Mouse (Mus musculus) intestine, postnatal 0 days (tissue): Measurements from ENCODE around the gene Fermt3. TPM values are rescaled to one million over a fixed set of nuclear protein-coding genes. Genes with fewer than 3 reads are reported as not detected.
A peak's percentile ranks its signal among the peaks of the same experiment; 100 is the strongest.

Source experiments
- ATAC-seq: fragments of 200-750 bp; cut with Nextera tagmentation; 2 replicates; pipeline ENCODE4 v1.8.0; 2017; ENCODE audit warnings: mild to moderate bottlenecking, moderate TSS enrichment, moderate library complexity
- H3K27ac ChIP-seq: fragments of 300-500 bp; sonication (generic); 2 replicates; pipeline ENCODE4 v1.5.1; 2014; ENCODE audit warnings: mild to moderate bottlenecking, low read depth, low read length, moderate library complexity
- H3K27me3 ChIP-seq: fragments of 300-500 bp; sonication (generic); replicated peaks from 2 replicates; pipeline ENCODE4 v1.6.1; 2014; ENCODE audit warnings: low read length, mixed read lengths; ENCODE audit not compliant: control insufficient read depth, insufficient read depth
- H3K36me3 ChIP-seq: fragments of 300-500 bp; sonication (generic); 2 replicates; pipeline ENCODE4 v1.6.1; 2014; ENCODE audit warnings: mild to moderate bottlenecking, moderate library complexity; ENCODE audit not compliant: control insufficient read depth, insufficient read depth
- H3K4me1 ChIP-seq: fragments of 300-500 bp; sonication (generic); replicated peaks from 2 replicates; pipeline ENCODE4 v1.6.1; 2014; ENCODE audit warnings: antibody characterized with exemption, low read length, mixed read lengths; ENCODE audit not compliant: control insufficient read depth, insufficient read depth
- H3K4me2 ChIP-seq: fragments of 300-500 bp; sonication (generic); replicated peaks from 2 replicates; pipeline ENCODE4 v1.6.1; 2014; ENCODE audit warnings: low read depth, mild to moderate bottlenecking, moderate library complexity
- H3K4me3 ChIP-seq: fragments of 300-500 bp; sonication (generic); 2 replicates; pipeline ENCODE4 v1.5.1; 2014; ENCODE audit warnings: low read depth, low read length
- H3K9ac ChIP-seq: fragments of 300-500 bp; sonication (generic); 2 replicates; pipeline ENCODE4 v1.6.1; 2014; ENCODE audit warnings: mild to moderate bottlenecking, low read depth, low read length
- H3K9me3 ChIP-seq: fragments of 300-500 bp; sonication (generic); 2 replicates; pipeline ENCODE4 v1.6.1; 2016; ENCODE audit warnings: mixed run types; ENCODE audit not compliant: control insufficient read depth
- CTCF ChIP-seq: sonication (generic); IDR thresholded peaks from 2 replicates; pipeline ENCODE4 v1.5.1; 2016; ENCODE audit warnings: low read depth, mild to moderate bottlenecking, control low read depth, antibody characterized with exemption, moderate library complexity
- WGBS: fragments of 180-500 bp; shearing (Covaris S2); extraction: QIAGEN DNeasy Blood & Tissue Kit; methylation state at CpG from one replicate; pipeline ENCODE4 v1.1.7; 2014; 5-methylcytosine and 5-hydroxymethylcytosine counted together
- polyA plus RNA-seq: library from polyadenylated mRNA; unstranded; fragments of >200 nt; fragmentation: Nextera tagmentation; extraction: Ambion mirVana; gene quantifications from 2 replicates; pipeline ENCODE4 v1.2.1, GENCODE M21; 2015

The Fermt3 gene
- polyA plus RNA-seq, 1 experiment from 2014 or later: 8.9 TPM

DNA sequence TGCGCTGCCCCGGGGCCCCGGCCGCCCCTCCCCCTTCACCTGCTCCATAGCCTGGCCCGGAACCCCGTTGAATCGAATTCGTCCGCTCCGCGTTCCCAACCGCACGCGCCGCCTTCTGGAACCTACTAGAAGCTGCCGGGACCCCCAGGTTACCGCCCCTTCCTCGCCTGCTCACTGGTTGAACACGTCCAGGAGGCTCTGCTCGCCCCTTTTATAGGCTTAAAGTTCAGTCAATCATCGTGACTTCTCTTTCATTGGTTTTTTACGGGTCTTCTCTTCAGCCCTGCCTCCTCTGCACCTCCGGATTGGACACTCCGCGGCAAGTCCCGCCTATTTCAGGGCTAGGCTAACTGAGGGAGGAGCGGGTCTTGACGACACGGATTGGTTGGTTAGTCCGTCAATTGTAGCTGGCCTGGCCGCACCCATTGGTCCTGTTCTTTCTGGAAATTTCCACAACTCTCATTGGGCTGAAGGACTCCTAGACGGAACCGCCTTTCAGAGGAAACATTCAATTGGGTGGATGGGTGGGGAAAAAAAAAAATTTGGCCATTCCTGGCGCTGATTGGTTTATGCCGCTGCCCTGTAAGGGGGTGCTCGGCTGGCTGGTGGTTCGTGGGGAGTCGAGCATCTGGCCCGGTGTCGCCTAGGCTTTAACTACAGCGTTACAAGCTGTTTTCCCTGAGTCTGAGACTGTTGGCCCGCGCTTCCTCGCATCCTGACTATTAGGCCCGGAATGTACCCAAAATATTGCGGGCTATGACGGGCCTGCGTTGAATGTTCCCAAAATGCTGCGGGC is 20.8 kb upstream of the Fermt3 start, which contains the start of gene Stip1:
Gene Stip1, minus strand, starts transcription at position 127 of the 796 bp plus-strand sequence.
- peak; percentile 69 for TF ChIP-seq CTCF
- H3K4me1 ChIP-seq: 0 out of 2 replicates have a peak, but pooled peaks cover 5% of the 10 kb centered on the region
- under 1% methylated on average over 49 of the region's 49 CpGs for WGBS
- peaks cover 4% of the 10 kb centered on the region; the same call in 1 of the 2 replicates for H3K36me3 ChIP-seq
- H3K9ac ChIP-seq: peak within 1 kb of the TSS; percentile 87
- H3K27me3 ChIP-seq: no peaks in the 10 kb centered on the region
- H3K9me3 ChIP-seq: no peaks in the 10 kb centered on the region
- peak within 1 kb of the TSS; percentile 87 for H3K4me2 ChIP-seq
- H3K27ac ChIP-seq: peak within 1 kb of the TSS; percentile 74
- peak; percentile 99 for ATAC-seq
- peak within 1 kb of the TSS; percentile 96 for H3K4me3 ChIP-seq

GRCm38 (mm10) chr19:7039088-7039720 is 19.9 kb upstream of the Fermt3 start:
- 1% methylated on average over 35 of the region's 35 CpGs for WGBS
- Histone ChIP-seq H3K9ac (peak overlapping the region; percentile 87), H3K36me3 (peaks cover 11% of the 10 kb centered on the region), H3K4me3 (peak overlapping the region; percentile 96), H3K9me3 (no peaks in the 10 kb centered on the region), H3K4me1 (0 out of 2 replicates have a peak, but pooled peaks cover 5% of the 10 kb centered on the region), H3K27me3 (no peaks in the 10 kb centered on the region), H3K27ac (peak overlapping the region; percentile 74), H3K4me2 (peak overlapping the region; percentile 87)
- ATAC-seq: peak; percentile 6
- TF ChIP-seq CTCF: no peak

DNA sequence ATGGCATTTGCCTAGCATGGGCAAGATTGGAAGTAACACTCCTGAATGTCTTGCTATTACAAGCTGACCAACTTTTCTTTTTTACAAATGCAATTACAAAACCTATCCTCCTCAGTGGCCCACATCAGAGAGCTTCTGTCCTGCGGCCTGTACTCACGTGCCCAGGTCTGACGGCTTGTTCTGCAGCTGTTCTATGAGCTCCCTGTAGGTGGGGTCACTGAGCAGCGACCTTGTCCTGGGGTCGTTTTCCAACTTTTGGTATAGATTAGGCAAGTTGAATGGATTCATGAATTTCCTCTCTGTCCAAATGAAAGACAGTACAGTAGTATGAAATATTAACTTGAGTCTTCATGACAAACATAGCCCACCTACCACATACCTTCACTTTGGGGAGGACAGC is 14.7 kb upstream of the Fermt3 start:
- H3K27ac ChIP-seq: no peak overlapping the region
- WGBS: 90% methylated on average over 5 of the region's 5 CpGs
- peaks cover 59% of the 10 kb centered on the region for H3K36me3 ChIP-seq
- no peak for ATAC-seq
- TF ChIP-seq CTCF: no peak
- no peak overlapping the region for H3K9ac ChIP-seq
- H3K9me3 ChIP-seq: no peaks in the 10 kb centered on the region
- H3K27me3 ChIP-seq: no peaks in the 10 kb centered on the region
- 0 out of 2 replicates have a peak, but pooled peaks cover 5% of the 10 kb centered on the region for H3K4me1 ChIP-seq
- no peak overlapping the region for H3K4me2 ChIP-seq
- H3K4me3 ChIP-seq: no peak overlapping the region

DNA sequence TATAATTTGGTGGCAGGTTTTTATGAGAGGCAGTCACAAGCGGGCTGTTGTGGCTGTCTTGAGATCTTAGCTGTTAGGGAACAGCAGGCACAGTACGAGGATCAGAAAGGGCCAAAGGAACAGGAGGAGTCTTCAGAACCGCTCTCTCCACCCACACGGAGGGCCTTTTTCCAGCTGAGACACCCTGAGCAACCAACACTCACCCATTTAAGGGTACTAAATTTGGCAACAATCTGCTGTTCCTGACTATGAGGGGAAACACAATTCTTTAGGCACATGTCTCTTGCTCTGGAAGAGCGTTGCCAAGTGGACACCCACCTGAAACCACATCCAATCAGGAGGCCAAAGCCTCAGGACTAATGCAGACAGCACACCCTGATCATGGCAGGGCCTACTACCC is 10.3 kb upstream of the Fermt3 start:
- no peaks in the 10 kb centered on the region for H3K9me3 ChIP-seq
- H3K4me1 ChIP-seq: no peaks in the 10 kb centered on the region
- H3K27me3 ChIP-seq: no peaks in the 10 kb centered on the region
- no peak overlapping the region for H3K4me2 ChIP-seq
- ATAC-seq: no peak
- WGBS: 98% methylated on average over 5 of the region's 5 CpGs
- H3K27ac ChIP-seq: no peak overlapping the region
- peaks cover 90% of the 10 kb centered on the region for H3K36me3 ChIP-seq
- H3K4me3 ChIP-seq: no peak overlapping the region
- H3K9ac ChIP-seq: no peak overlapping the region
- TF ChIP-seq CTCF: no peak

GRCm38 (mm10) chr19:7020224-7020641 is 964 bp upstream of the Fermt3 start:
- no peak overlapping the region for H3K4me3 ChIP-seq
- no peaks in the 10 kb centered on the region for H3K4me1 ChIP-seq
- H3K27ac ChIP-seq: peak overlapping the region; percentile 36
- no peak overlapping the region for H3K4me2 ChIP-seq
- H3K9me3 ChIP-seq: no peaks in the 10 kb centered on the region
- H3K9ac ChIP-seq: no peak overlapping the region
- H3K27me3 ChIP-seq: no peaks in the 10 kb centered on the region
- H3K36me3 ChIP-seq: peaks cover 46% of the 10 kb centered on the region
- ATAC-seq: peak; percentile 71
- 40% methylated on average over 3 of the region's 3 CpGs for WGBS
- TF ChIP-seq CTCF: peak; percentile 91

- H3K4me2 ChIP-seq: peak overlapping the region; percentile 4; the same call in 1 of the 2 replicates
- no peaks in the 10 kb centered on the region for H3K9me3 ChIP-seq
- WGBS: 90% methylated on average over 11 of the region's 11 CpGs
- H3K27ac ChIP-seq: peak overlapping the region; percentile 17
- H3K27me3 ChIP-seq: no peaks in the 10 kb centered on the region
- no peak for ATAC-seq
- peaks cover 36% of the 10 kb centered on the region for H3K36me3 ChIP-seq
- H3K9ac ChIP-seq: no peak overlapping the region
- TF ChIP-seq CTCF: no peak
- H3K4me1 ChIP-seq: no peaks in the 10 kb centered on the region
- H3K4me3 ChIP-seq: no peak overlapping the region
These were observed 723 bp downstream of the Fermt3 start for GRCm38 (mm10) chr19:7018546-7018945.
